Mouse (Mus musculus) liver, embryonic 14.5 days (tissue): Measurements from ENCODE around the gene Ltbp1. TPM values are rescaled to one million over a fixed set of nuclear protein-coding genes. Genes with fewer than 3 reads are reported as not detected.
A peak's percentile ranks its signal among the peaks of the same experiment; 100 is the strongest.

ENCODE experiments used
- ATAC-seq: fragments of 200-750 bp; cut with Nextera tagmentation; 2 replicates; pipeline ENCODE4 v1.8.0; 2017; ENCODE audit warnings: moderate number of reproducible peaks, mild to moderate bottlenecking, moderate library complexity; ENCODE audit not compliant: insufficient read depth
- DNase-seq, 3 experiments: peaks; one replicate each; pipeline ENCODE4 v3.0.0-alpha.2; 2012 to 2013; ENCODE audit warnings: low read depth in 3 of 3, low spot score in 3 of 3
- H3K27ac ChIP-seq: fragments of 300-500 bp; sonication (generic); 2 replicates; pipeline ENCODE4 v1.5.1; 2014; ENCODE audit warnings: moderate library complexity, mild to moderate bottlenecking, control low read depth, inconsistent platforms
- H3K27me3 ChIP-seq: fragments of 300-500 bp; sonication (generic); 2 replicates; pipeline ENCODE4 v1.6.1; 2014; ENCODE audit warnings: mild to moderate bottlenecking, low read length, moderate library complexity; ENCODE audit not compliant: control insufficient read depth, insufficient read depth
- H3K36me3 ChIP-seq: fragments of 300-500 bp; sonication (generic); replicated peaks from 2 replicates; pipeline ENCODE4 v1.6.1; 2014; ENCODE audit warnings: low read depth; ENCODE audit not compliant: control insufficient read depth, insufficient read depth
- H3K4me1 ChIP-seq, 2 experiments: fragments of 200-500 bp in 1 of 2; fragments of 300-500 bp in 1 of 2; sonication (generic) in 1 of 2; replicated peaks; 2 replicates each; pipeline ENCODE4 v1.6.1; 2012 to 2014; ENCODE audit warnings: antibody characterized with exemption in 1 of 2, inconsistent platforms in 1 of 2, low read length in 1 of 2; ENCODE audit not compliant: control insufficient read depth in 2 of 2, insufficient read depth in 2 of 2
- H3K4me2 ChIP-seq: fragments of 300-500 bp; sonication (generic); 2 replicates; pipeline ENCODE4 v1.6.1; 2014; ENCODE audit warnings: low read depth, mild to moderate bottlenecking, control low read depth, moderate library complexity
- H3K4me3 ChIP-seq, 2 experiments: fragments of 200-500 bp in 1 of 2; fragments of 300-500 bp in 1 of 2; sonication (generic) in 1 of 2; 2 replicates each; pipeline ENCODE4 v1.5.1; 2012 to 2014; ENCODE audit warnings: low read depth in 2 of 2, low read length in 2 of 2, mild to moderate bottlenecking in 2 of 2, control low read depth in 1 of 2, inconsistent platforms in 1 of 2, moderate library complexity in 1 of 2; ENCODE audit not compliant: insufficient read depth in 1 of 2
- H3K9ac ChIP-seq: fragments of 300-500 bp; sonication (generic); replicated peaks from 2 replicates; pipeline ENCODE4 v1.6.1; 2014; ENCODE audit warnings: mild to moderate bottlenecking, control low read depth, moderate library complexity
- H3K9me3 ChIP-seq: fragments of 300-500 bp; sonication (generic); 2 replicates; pipeline ENCODE4 v1.6.1; 2016; ENCODE audit warnings: low read length, mixed read lengths; ENCODE audit not compliant: control insufficient read depth
- CTCF ChIP-seq: IDR thresholded peaks from 2 replicates; pipeline ENCODE4 v1.5.1; 2016; ENCODE audit warnings: antibody characterized with exemption, low read depth, control low read depth
- EP300 ChIP-seq: IDR thresholded peaks from 2 replicates; pipeline ENCODE4 v1.6.1; 2016; ENCODE audit warnings: antibody characterized with exemption, low read depth
- WGBS: fragments of 180-500 bp; shearing (Covaris S2); extraction: QIAGEN DNeasy Blood & Tissue Kit; methylation state at CpG from one replicate; pipeline ENCODE4 v1.1.7; 2014; ENCODE audit not compliant: insufficient replicate concordance; 5-methylcytosine and 5-hydroxymethylcytosine counted together
- polyA plus RNA-seq, 2 experiments: library from polyadenylated mRNA; depleted of rRNA in 1 of 2; stranded (reverse) in 1 of 2; unstranded in 1 of 2; fragments of >200 nt; fragmentation: Nextera tagmentation in 1 of 2; extraction: Ambion mirVana in 1 of 2; gene quantifications; 2 replicates each; pipeline versions ENCODE4 v1.2.1 to v1.2.3; 2012 to 2014

Ltbp1 gene
- polyA plus RNA-seq, 2 experiments, result 1.9 to 2.2 TPM

GRCm38 (mm10) chr17:75014601-75015356 is 9.4 kb downstream of the Ltbp1 start:
- Histone ChIP-seq H3K27me3 (no peaks in the 10 kb centered on the region), H3K27ac (no peak overlapping the region), H3K4me2 (no peak overlapping the region), H3K4me3 (no peak overlapping the region), H3K4me1 (no peaks in the 10 kb centered on the region), H3K9ac (no peak overlapping the region), H3K9me3 (no peaks in the 10 kb centered on the region), H3K36me3 (no peaks in the 10 kb centered on the region)
- 71% methylated on average over 24 of the region's 24 CpGs for WGBS
- ATAC-seq, result no peak
- TF ChIP-seq EP300 (no peak), CTCF (no peak)
- no peak for DNase-seq

GRCm38 (mm10) chr17:75015546-75015945 is 10.2 kb downstream of the Ltbp1 start:
- DNase-seq (no peak), ATAC-seq (no peak)
- no peak overlapping the region for H3K4me2 ChIP-seq
- TF ChIP-seq EP300 (no peak), CTCF (no peak)
- no peaks in the 10 kb centered on the region for H3K36me3 ChIP-seq
- WGBS, result 67% methylated on average over 6 of the region's 6 CpGs
- H3K27me3 ChIP-seq, result no peaks in the 10 kb centered on the region
- H3K4me3 ChIP-seq, result no peak overlapping the region
- no peaks in the 10 kb centered on the region for H3K9me3 ChIP-seq
- H3K4me1 ChIP-seq, result no peaks in the 10 kb centered on the region
- no peak overlapping the region for H3K27ac ChIP-seq
- H3K9ac ChIP-seq, result no peak overlapping the region

GRCm38 (mm10) chr17:75017423-75017822 is 12.1 kb downstream of the Ltbp1 start:
- no peak overlapping the region for H3K4me2 ChIP-seq
- 59% methylated on average over 7 of the region's 7 CpGs for WGBS
- H3K36me3 ChIP-seq, result no peaks in the 10 kb centered on the region
- H3K9me3 ChIP-seq, result no peaks in the 10 kb centered on the region
- no peak overlapping the region for H3K4me3 ChIP-seq
- H3K9ac ChIP-seq, result no peak overlapping the region
- no peaks in the 10 kb centered on the region for H3K27me3 ChIP-seq
- no peaks in the 10 kb centered on the region for H3K4me1 ChIP-seq
- H3K27ac ChIP-seq, result no peak overlapping the region
- TF ChIP-seq CTCF (peak; percentile 84), EP300 (no peak)
- DNase-seq, result peak in 1 of 3 experiments; percentile 7
- ATAC-seq, result no peak

- TF ChIP-seq CTCF (no peak), EP300 (no peak)
- Histone ChIP-seq H3K9ac (no peak overlapping the region), H3K4me2 (no peak overlapping the region), H3K27ac (no peak overlapping the region), H3K27me3 (no peaks in the 10 kb centered on the region), H3K9me3 (no peaks in the 10 kb centered on the region), H3K4me3 (no peak overlapping the region), H3K4me1 (no peaks in the 10 kb centered on the region), H3K36me3 (no peaks in the 10 kb centered on the region)
- 81% methylated on average over 5 of the region's 5 CpGs for WGBS
- no peak for ATAC-seq
- DNase-seq, result no peak
These were observed 12.8 kb downstream of the Ltbp1 start for GRCm38 (mm10) chr17:75018142-75018541.

- no peak for ATAC-seq
- TF ChIP-seq CTCF (no peak), EP300 (no peak)
- H3K27me3 ChIP-seq, result no peaks in the 10 kb centered on the region
These were observed 14.7 kb downstream of the Ltbp1 start for GRCm38 (mm10) chr17:75020026-75020425.

More at GRCm38 (mm10) chr17:75020026-75020425, 14.7 kb downstream of the Ltbp1 start:
- H3K9ac ChIP-seq, result no peak overlapping the region
- no peaks in the 10 kb centered on the region for H3K9me3 ChIP-seq
- WGBS, result 74% methylated on average over 7 of the region's 7 CpGs
- no peak overlapping the region for H3K4me3 ChIP-seq
- H3K27ac ChIP-seq, result no peak overlapping the region
- no peaks in the 10 kb centered on the region for H3K4me1 ChIP-seq
- no peak for DNase-seq
- no peak overlapping the region for H3K4me2 ChIP-seq
- no peaks in the 10 kb centered on the region for H3K36me3 ChIP-seq
